Mouse (Mus musculus) bone marrow macrophage, adult 2 months (primary cell): Measurements from ENCODE around the gene Sfmbt2.

Source experiments
- CTCF ChIP-seq: IDR thresholded peaks from 2 replicates; pipeline ENCODE4 v1.5.1; 2012; ENCODE audit warnings: low read depth, mild to moderate bottlenecking, low read length, moderate library complexity
- POLR2A ChIP-seq: IDR thresholded peaks from 2 replicates; pipeline ENCODE4 v1.6.1; 2012; ENCODE audit warnings: mild to moderate bottlenecking, low read depth, low read length, borderline replicate concordance

DNA sequence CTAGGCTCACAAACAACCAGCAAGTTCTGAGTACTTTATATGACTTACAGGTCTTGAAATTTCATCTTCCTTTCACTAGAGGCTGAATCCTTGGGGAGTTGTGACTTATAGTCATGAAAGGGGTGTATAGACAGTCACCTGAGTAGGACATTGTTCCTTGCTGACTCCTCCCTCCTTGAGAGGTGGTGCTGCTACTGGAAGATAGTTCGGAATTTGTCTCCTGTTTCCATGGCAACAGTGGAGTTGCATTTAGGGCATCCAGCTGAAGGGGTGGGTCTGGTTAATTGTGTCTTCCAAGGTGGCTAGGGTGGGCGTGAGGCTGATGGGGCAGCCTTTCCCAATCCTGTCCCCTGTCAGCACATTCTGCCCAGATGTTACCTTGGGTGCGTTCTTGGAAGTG is 83.3 kb downstream of the Sfmbt2 start:
- TF ChIP-seq CTCF (no peak), POLR2A (no peak)
